Mouse (Mus musculus): Measurements from ENCODE around the gene Ckb. TPM values are rescaled to one million over a fixed set of nuclear protein-coding genes. Genes with fewer than 3 reads are reported as not detected.

Ckb gene
- total RNA-seq, 2 experiments from 2014 or later: 1,727 to 1,729 TPM

Other genes with a start within 250 kb of the Ckb start
- gene Tnfaip2, start 229.9 kb downstream of the Ckb start, total RNA-seq (2021): under 1 TPM; 0.53 to 0.66 TPM
- gene Gm266, start 186.5 kb downstream of the Ckb start, total RNA-seq (2021): 1 to 10 TPM; 3.2 to 4.5 TPM
- 100 to 1,000 TPM; 243 to 251 TPM for gene Eif5, start 134.3 kb downstream of the Ckb start, total RNA-seq (2021)
- gene Mark3, start 97.8 kb downstream of the Ckb start, total RNA-seq (2021): 100 to 1,000 TPM; 107 to 109 TPM
- gene Trmt61a, start 5.8 kb upstream of the Ckb start, total RNA-seq (2021): 10 to 100 TPM; 17.1 to 17.4 TPM
- gene Bag5, start 40.9 kb upstream of the Ckb start, total RNA-seq (2021): 10 to 100 TPM; 53.9 to 56.9 TPM
- gene Apopt1, start 40.9 kb upstream of the Ckb start, total RNA-seq (2021): 10 to 100 TPM; 37.0 to 40.0 TPM
- 100 to 1,000 TPM; 764 to 822 TPM for gene Klc1, start 86.5 kb upstream of the Ckb start, total RNA-seq (2021)
- gene Xrcc3, start 141.5 kb upstream of the Ckb start, total RNA-seq (2021): 1 to 10 TPM; 3.3 to 4.2 TPM
- gene Zfyve21, start 141.8 kb upstream of the Ckb start, total RNA-seq (2021): 10 to 100 TPM; 20.7 to 21.1 TPM
- gene Ppp1r13b, start 235.8 kb upstream of the Ckb start, total RNA-seq (2021): 10 to 100 TPM; 58.4 to 63.9 TPM

All from left cerebral cortex, postnatal 25 days (tissue).